Mouse (Mus musculus): Measurements from ENCODE around the gene Sp1.

GRCm38 (mm10) chr15:102358126-102358525 is 47.8 kb upstream of the Sp1 start:
- TF ChIP-seq POU5F1 (IDR thresholded peaks at IDR 0.05; ENCODE audit: borderline replicate concordance, low read length) (no peak), CTCF (conservative IDR thresholded peaks at IDR 0.05; ENCODE audit: low read length) (no peak), NANOG (IDR thresholded peaks at IDR 0.05; ENCODE audit: borderline replicate concordance, low read length) (peak; percentile 30; the same call in 1 of the 2 replicates)

Measured in E14TG2a.4 (cell line).